Mouse (Mus musculus): Measurements from ENCODE around the gene Sox30. TPM values are rescaled to one million over a fixed set of nuclear protein-coding genes. Genes with fewer than 3 reads are reported as not detected.
A peak's percentile ranks its signal among the peaks of the same experiment; 100 is the strongest.

Sox30 gene
- polyA plus RNA-seq, 1 experiment from 2014 or later = 0.17 TPM

DNA sequence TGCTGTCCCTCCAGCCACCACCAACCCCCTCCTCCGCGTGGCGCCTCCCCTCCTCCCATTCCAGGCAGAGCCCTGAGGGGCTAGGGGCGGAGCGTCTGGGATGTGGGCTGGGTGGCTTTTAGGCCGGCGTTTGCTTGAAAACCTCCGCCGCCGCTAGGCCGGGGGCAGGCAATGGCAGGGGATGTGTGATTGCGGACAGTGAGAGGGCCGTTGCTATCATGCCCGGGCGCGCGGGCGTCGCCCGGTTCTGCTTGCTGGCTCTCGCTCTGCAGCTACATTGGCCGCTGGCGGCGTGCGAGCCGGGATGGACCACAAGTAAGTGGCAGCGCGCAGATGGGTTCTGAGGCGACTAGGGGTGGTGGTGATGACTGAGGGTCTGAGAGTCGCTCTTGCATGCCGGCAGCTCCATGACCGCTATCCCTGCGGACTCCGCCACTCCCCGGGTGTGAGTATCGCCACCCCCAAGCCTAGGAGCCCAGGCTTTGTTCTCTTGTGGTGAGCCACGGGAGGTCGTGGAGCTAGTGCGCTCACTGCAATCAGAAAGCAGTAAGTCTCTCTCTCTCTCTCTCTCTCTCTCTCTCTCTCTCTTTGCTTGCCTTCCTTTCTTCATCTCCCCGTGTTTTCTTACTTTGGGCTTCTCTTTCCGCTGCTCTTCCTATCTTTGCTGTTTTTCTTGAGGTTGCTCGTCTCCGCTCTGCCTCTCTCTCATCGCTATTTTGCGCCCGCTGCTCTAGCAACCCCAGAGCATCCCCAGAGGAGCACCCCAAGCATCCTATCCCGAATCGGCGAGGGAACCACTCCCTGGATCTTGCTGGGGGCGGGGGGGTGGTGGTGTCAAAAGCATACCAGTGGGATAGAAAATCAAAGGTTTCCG is 76.0 kb downstream of the Sox30 start, which contains the start of gene Adam19:
TSS of gene Adam19 (plus strand) at position 97 of the 874 bp plus-strand sequence.
- Histone ChIP-seq H3K4me3 (ENCODE audit: low read depth, low read length) (peak within 1 kb of the TSS; percentile 59), H3K4me1 (replicated peaks; ENCODE audit: control insufficient read depth, insufficient read depth, low read length) (peaks cover 4% of the 10 kb centered on the region; the same call in 1 of the 2 replicates), H3K27me3 (ENCODE audit: control insufficient read depth, insufficient read depth, low read length) (peaks cover 4% of the 10 kb centered on the region), H3K9me3 (ENCODE audit: control insufficient read depth, low read length) (no peaks in the 10 kb centered on the region), H3K27ac (ENCODE audit: low read depth, low read length) (peak within 1 kb of the TSS; percentile 55), H3K9ac (ENCODE audit: low read length) (peak within 1 kb of the TSS; percentile 75), H3K4me2 (ENCODE audit: low read depth, low read length, severe bottlenecking) (peak within 1 kb of the TSS; percentile 77), H3K36me3 (ENCODE audit: control insufficient read depth, insufficient read depth, low read length) (no peaks in the 10 kb centered on the region)
- ATAC-seq (replicated peaks; ENCODE audit: low FRiP score) (peak; percentile 86), DNase-seq (ENCODE audit: low spot score) (peak; percentile 91)
- WGBS = under 1% methylated on average over 49 of the region's 51 CpGs

DNA sequence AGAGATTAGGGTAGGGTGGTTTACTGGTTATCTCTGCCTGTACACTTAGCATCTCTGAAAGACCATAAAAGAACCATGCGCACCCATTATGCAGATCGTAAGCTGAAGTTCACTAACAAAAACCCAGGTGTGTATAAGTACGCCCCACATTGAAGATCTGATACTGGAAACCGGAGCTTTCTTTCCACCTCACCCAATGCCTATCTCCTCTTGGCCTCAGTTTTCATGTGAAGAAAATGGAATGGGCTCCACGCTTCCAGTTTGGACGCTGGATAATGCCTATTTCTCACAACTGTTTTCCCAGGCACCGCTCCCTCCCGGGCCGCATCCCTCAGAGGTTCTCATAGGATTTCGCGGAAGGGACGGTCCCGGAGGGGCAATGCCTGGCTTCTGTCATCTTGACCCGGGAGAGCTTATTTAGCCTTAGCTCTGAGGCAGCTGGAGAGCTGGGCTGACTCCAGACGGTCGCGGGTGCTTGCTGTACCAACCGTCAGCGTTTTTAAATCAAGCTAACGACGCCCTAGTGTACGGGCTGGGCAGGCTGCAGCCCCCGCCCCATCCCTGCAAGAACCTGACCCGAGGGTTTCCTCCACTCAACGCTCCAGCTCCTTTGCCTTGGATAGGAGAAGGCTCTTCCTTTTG is 76.8 kb downstream of the Sox30 start:
- DNase-seq (ENCODE audit: low spot score) (no peak), ATAC-seq (replicated peaks; ENCODE audit: low FRiP score) (no peak)
- Histone ChIP-seq H3K36me3 (ENCODE audit: control insufficient read depth, insufficient read depth, low read length) (no peaks in the 10 kb centered on the region), H3K4me1 (replicated peaks; ENCODE audit: control insufficient read depth, insufficient read depth, low read length) (peaks cover 4% of the 10 kb centered on the region; the same call in 1 of the 2 replicates), H3K9ac (ENCODE audit: low read length) (peak overlapping the region; percentile 75), H3K9me3 (ENCODE audit: control insufficient read depth, low read length) (no peaks in the 10 kb centered on the region), H3K27ac (ENCODE audit: low read depth, low read length) (no peak overlapping the region), H3K4me2 (ENCODE audit: low read depth, low read length, severe bottlenecking) (peak overlapping the region; percentile 77), H3K4me3 (ENCODE audit: low read depth, low read length) (peak overlapping the region; percentile 59), H3K27me3 (ENCODE audit: control insufficient read depth, insufficient read depth, low read length) (peaks cover 4% of the 10 kb centered on the region)
- WGBS = 3% methylated on average over 25 of the region's 25 CpGs

DNA sequence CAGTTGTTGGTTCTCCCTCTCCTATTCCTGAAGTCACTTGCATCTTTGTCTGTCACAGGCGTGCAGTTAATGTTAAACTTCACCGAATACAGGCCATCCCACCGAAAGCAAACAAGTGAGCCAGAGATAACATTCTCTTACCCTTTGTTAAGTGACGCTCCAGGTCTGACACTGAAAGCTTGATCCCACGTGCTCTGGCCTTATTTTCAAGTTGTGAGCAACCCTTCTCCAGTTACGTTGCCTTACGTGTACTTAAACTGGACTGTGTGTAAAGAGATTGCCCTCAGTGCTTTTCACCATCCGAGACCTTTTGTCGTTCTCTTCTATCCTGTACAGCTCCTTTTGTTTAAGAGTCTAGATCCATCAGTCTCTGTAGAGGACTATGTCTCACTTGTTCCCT is 77.9 kb downstream of the Sox30 start:
- Histone ChIP-seq H3K9ac (ENCODE audit: low read length) (no peak overlapping the region), H3K27me3 (ENCODE audit: control insufficient read depth, insufficient read depth, low read length) (peaks cover 4% of the 10 kb centered on the region), H3K4me1 (replicated peaks; ENCODE audit: control insufficient read depth, insufficient read depth, low read length) (peaks cover 4% of the 10 kb centered on the region; the same call in 1 of the 2 replicates), H3K27ac (ENCODE audit: low read depth, low read length) (no peak overlapping the region), H3K4me3 (ENCODE audit: low read depth, low read length) (no peak overlapping the region), H3K4me2 (ENCODE audit: low read depth, low read length, severe bottlenecking) (no peak overlapping the region), H3K36me3 (ENCODE audit: control insufficient read depth, insufficient read depth, low read length) (no peaks in the 10 kb centered on the region), H3K9me3 (ENCODE audit: control insufficient read depth, low read length) (no peaks in the 10 kb centered on the region)
- DNase-seq (ENCODE audit: low spot score) (no peak), ATAC-seq (replicated peaks; ENCODE audit: low FRiP score) (no peak)
- WGBS = 57% methylated on average over 9 of the region's 9 CpGs

DNA sequence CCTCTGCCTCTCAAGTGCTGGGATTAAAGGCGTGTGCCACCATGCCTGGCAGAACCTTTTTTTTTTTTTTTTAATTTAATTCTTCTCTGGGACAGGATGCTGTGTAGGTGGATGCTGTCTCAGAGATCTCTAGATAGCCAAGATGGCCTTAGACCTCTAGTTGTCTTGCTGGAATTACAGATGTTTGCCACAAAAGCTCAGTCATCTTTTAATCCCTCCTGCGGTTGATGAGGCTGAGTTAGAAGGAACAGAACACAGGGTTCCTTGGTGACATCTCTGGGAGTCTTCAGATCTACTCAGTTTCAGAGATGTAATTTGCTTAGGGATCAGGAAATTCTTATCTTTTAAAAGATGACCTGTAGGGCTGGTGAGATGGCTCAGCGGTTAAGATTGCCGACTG is 78.8 kb downstream of the Sox30 start:
- DNase-seq (ENCODE audit: low spot score) (no peak), ATAC-seq (replicated peaks; ENCODE audit: low FRiP score) (no peak)
- Histone ChIP-seq H3K27me3 (ENCODE audit: control insufficient read depth, insufficient read depth, low read length) (peaks cover 4% of the 10 kb centered on the region), H3K9ac (ENCODE audit: low read length) (no peak overlapping the region), H3K9me3 (ENCODE audit: control insufficient read depth, low read length) (no peaks in the 10 kb centered on the region), H3K4me2 (ENCODE audit: low read depth, low read length, severe bottlenecking) (no peak overlapping the region), H3K27ac (ENCODE audit: low read depth, low read length) (no peak overlapping the region), H3K4me3 (ENCODE audit: low read depth, low read length) (no peak overlapping the region), H3K36me3 (ENCODE audit: control insufficient read depth, insufficient read depth, low read length) (no peaks in the 10 kb centered on the region), H3K4me1 (replicated peaks; ENCODE audit: control insufficient read depth, insufficient read depth, low read length) (peaks cover 4% of the 10 kb centered on the region; the same call in 1 of the 2 replicates)
- WGBS = 96% methylated on average over 4 of the region's 4 CpGs

DNA sequence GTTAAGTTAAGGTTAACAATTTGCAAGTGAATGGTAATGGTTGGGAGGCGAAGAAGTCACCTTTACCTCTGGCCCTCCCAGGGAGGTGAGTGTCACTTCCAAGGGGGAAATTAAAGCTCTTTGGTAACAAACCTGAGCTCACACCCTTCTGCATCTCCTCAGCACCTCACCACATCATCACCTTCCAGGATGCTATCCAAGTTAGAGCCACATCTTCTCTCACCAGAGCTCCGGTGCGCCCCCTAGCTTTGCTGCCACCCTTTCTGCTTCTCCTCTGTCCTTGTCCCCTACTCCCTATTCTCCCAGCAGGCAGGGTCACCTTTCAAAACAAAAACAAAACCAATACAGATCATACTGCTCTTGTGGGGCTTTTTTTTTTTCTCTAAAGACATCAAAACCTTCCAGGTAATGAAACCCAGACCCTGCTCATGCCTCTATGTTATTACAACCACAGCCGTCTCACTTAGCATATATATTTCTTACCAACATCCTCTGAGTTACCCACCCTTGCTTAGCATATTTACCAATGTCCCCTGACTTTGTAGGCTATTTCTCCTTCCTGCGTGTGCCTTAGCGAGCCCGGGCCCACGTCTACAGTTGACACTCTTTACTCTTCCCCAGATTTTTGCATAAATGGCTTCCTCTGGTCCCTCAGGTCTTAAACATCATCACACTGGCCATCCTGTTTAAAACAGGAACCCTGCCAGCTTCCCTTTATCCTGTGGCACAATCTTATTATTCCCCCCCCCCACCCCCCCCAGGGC is 80.0 kb downstream of the Sox30 start:
- ATAC-seq (replicated peaks; ENCODE audit: low FRiP score) (no peak), DNase-seq (ENCODE audit: low spot score) (no peak)
- WGBS = 77% methylated on average over 8 of the region's 8 CpGs
- Histone ChIP-seq H3K9me3 (ENCODE audit: control insufficient read depth, low read length) (no peaks in the 10 kb centered on the region), H3K27me3 (ENCODE audit: control insufficient read depth, insufficient read depth, low read length) (peaks cover 4% of the 10 kb centered on the region), H3K4me1 (replicated peaks; ENCODE audit: control insufficient read depth, insufficient read depth, low read length) (peaks cover 4% of the 10 kb centered on the region; the same call in 1 of the 2 replicates), H3K27ac (ENCODE audit: low read depth, low read length) (no peak overlapping the region), H3K4me3 (ENCODE audit: low read depth, low read length) (no peak overlapping the region), H3K36me3 (ENCODE audit: control insufficient read depth, insufficient read depth, low read length) (no peaks in the 10 kb centered on the region), H3K4me2 (ENCODE audit: low read depth, low read length, severe bottlenecking) (no peak overlapping the region), H3K9ac (ENCODE audit: low read length) (no peak overlapping the region)

DNA sequence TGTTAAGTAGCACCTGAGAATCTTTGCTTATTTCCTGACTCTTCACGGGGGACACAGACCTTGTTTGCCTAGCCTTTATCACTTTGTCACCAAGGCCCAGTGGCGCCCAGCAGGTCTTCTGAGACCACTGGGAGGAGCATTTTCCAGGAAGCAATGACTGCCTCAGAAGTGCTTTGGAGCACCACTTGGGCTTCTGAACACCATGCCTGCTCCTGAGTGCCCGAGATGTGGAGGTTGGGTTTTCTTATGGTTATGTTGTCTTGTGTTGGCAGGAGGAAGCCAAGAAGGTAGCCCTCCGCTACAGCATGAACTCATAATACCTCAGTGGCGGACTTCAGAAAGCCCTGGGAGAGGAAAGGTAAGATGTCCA is 80.5 kb downstream of the Sox30 start:
- WGBS = 80% methylated on average over 5 of the region's 5 CpGs

DNA sequence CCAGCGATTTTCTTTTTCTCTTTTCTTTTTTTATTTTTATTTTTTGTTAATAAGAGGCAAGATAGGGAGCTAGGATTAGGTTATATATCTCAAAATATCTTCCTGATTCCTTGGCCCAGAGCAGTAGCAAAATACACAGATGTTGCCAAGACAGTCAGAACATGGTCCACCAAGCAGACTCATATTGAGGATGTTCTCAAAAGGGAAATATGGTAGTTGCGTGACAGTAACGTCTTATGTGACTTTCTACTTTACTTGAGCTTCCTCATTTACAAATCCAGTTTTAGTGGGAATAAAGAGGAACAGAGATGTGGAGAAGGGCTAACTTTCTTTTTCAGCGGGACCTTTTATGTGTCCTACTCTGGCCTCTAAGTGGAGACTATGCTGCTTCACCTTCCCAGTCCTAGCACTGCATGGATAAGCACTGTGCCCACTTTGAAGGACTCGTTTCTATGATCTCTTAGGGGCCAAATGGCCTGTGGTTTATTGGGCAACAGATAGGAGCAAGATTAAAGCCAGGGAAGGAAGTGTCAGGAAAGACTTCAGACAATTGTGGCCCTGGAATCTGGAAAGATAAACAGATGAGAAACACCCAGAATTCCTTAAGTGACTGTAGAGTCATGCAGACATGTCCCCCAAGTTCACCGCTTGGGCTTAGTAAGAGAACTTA is 81.8 kb downstream of the Sox30 start:
- WGBS = 86% methylated on average over 6 of the region's 6 CpGs
- H3K4me3 ChIP-seq (ENCODE audit: low read depth, low read length) = no peak overlapping the region
- ATAC-seq (replicated peaks; ENCODE audit: low FRiP score) = no peak

More for the DNA sequence above, 80.5 kb downstream of the Sox30 start:
- H3K9ac ChIP-seq (ENCODE audit: low read length) = no peak overlapping the region
- H3K4me2 ChIP-seq (ENCODE audit: low read depth, low read length, severe bottlenecking) = no peak overlapping the region
- H3K36me3 ChIP-seq (ENCODE audit: control insufficient read depth, insufficient read depth, low read length) = no peaks in the 10 kb centered on the region
- no peaks in the 10 kb centered on the region for H3K9me3 ChIP-seq (ENCODE audit: control insufficient read depth, low read length)
- no peak overlapping the region for H3K4me3 ChIP-seq (ENCODE audit: low read depth, low read length)
- peaks cover 4% of the 10 kb centered on the region; the same call in 1 of the 2 replicates for H3K4me1 ChIP-seq (replicated peaks; ENCODE audit: control insufficient read depth, insufficient read depth, low read length)
- peaks cover 4% of the 10 kb centered on the region for H3K27me3 ChIP-seq (ENCODE audit: control insufficient read depth, insufficient read depth, low read length)
- DNase-seq (ENCODE audit: low spot score) (no peak), ATAC-seq (replicated peaks; ENCODE audit: low FRiP score) (no peak)
- no peak overlapping the region for H3K27ac ChIP-seq (ENCODE audit: low read depth, low read length)

DNA sequence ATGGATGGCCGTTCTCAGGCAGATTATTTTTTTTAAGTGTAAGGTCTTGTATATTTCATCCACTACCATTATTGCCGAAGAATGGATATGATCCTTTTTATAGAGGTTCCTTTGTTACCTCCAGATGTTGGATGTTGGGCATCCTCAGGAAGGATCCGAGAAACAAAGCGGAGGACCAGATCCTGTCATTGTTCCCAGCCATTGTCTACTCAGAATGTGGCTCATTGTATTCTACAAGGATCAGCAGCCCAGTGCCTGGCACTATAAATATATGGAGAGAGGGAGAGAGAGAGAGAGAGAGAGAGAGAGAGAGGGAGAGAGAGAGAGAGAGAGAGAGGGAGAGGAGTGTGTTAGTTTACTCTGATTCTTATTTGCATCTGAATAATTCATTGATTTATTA is 82.5 kb downstream of the Sox30 start:
- H3K4me1 ChIP-seq (replicated peaks; ENCODE audit: control insufficient read depth, insufficient read depth, low read length) = no peaks in the 10 kb centered on the region
- no peak overlapping the region for H3K4me2 ChIP-seq (ENCODE audit: low read depth, low read length, severe bottlenecking)
- DNase-seq (ENCODE audit: low spot score) (no peak), ATAC-seq (replicated peaks; ENCODE audit: low FRiP score) (no peak)
- no peaks in the 10 kb centered on the region for H3K27me3 ChIP-seq (ENCODE audit: control insufficient read depth, insufficient read depth, low read length)
- H3K9me3 ChIP-seq (ENCODE audit: control insufficient read depth, low read length) = no peaks in the 10 kb centered on the region
- no peaks in the 10 kb centered on the region for H3K36me3 ChIP-seq (ENCODE audit: control insufficient read depth, insufficient read depth, low read length)
- WGBS = 66% methylated on average over 4 of the region's 4 CpGs
- no peak overlapping the region for H3K27ac ChIP-seq (ENCODE audit: low read depth, low read length)
- no peak overlapping the region for H3K4me3 ChIP-seq (ENCODE audit: low read depth, low read length)
- no peak overlapping the region for H3K9ac ChIP-seq (ENCODE audit: low read length)

More for the DNA sequence above, 81.8 kb downstream of the Sox30 start:
- H3K27ac ChIP-seq (ENCODE audit: low read depth, low read length) = no peak overlapping the region
- peaks cover 2% of the 10 kb centered on the region for H3K27me3 ChIP-seq (ENCODE audit: control insufficient read depth, insufficient read depth, low read length)
- H3K4me2 ChIP-seq (ENCODE audit: low read depth, low read length, severe bottlenecking) = no peak overlapping the region
- H3K4me1 ChIP-seq (replicated peaks; ENCODE audit: control insufficient read depth, insufficient read depth, low read length) = peaks cover under 1% of the 10 kb centered on the region; the same call in 1 of the 2 replicates
- no peaks in the 10 kb centered on the region for H3K36me3 ChIP-seq (ENCODE audit: control insufficient read depth, insufficient read depth, low read length)
- DNase-seq (ENCODE audit: low spot score) = no peak
- no peaks in the 10 kb centered on the region for H3K9me3 ChIP-seq (ENCODE audit: control insufficient read depth, low read length)
- H3K9ac ChIP-seq (ENCODE audit: low read length) = no peak overlapping the region
